Mouse (Mus musculus) embryonic facial prominence, embryonic 14.5 days (tissue): ENCODE measurements at regions not wholly inside any gene's neighbourhood (a gene's known extent, or its start where the extent isn't known, plus 50 kb on each side); places are given as distances from the start of the nearest gene placed in this dataset.
"Not testable (repeated sequence)": the region's sequence is repeated elsewhere in the genome, so short reads cannot be mapped to it uniquely, and the experiment has no call there.

Experiments used
- ATAC-seq: fragments of 200-750 bp; cut with Nextera tagmentation; 2 replicates; pipeline ENCODE4 v1.8.0; 2017; ENCODE audit warnings: low read depth, moderate number of reproducible peaks, moderate TSS enrichment
- DNase-seq: peaks from one replicate; pipeline ENCODE4 v3.0.0-alpha.2; 2015; ENCODE audit warnings: low spot score
- H3K27ac ChIP-seq: fragments of 300-500 bp; sonication (generic); replicated peaks from 2 replicates; pipeline ENCODE4 v1.5.1; 2014; ENCODE audit warnings: low read depth, mild to moderate bottlenecking, low read length, moderate library complexity
- H3K27me3 ChIP-seq: fragments of 300-500 bp; sonication (generic); replicated peaks from 2 replicates; pipeline ENCODE4 v1.6.1; 2014; ENCODE audit warnings: low read length; ENCODE audit not compliant: control insufficient read depth, insufficient read depth
- H3K36me3 ChIP-seq: fragments of 300-500 bp; sonication (generic); 2 replicates; pipeline ENCODE4 v1.6.1; 2014; ENCODE audit warnings: low read length, mixed read lengths; ENCODE audit not compliant: control insufficient read depth, insufficient read depth
- H3K4me1 ChIP-seq: fragments of 300-500 bp; sonication (generic); 2 replicates; pipeline ENCODE4 v1.6.1; 2014; ENCODE audit warnings: antibody characterized with exemption, low read length; ENCODE audit not compliant: control insufficient read depth, insufficient read depth
- H3K4me2 ChIP-seq: fragments of 300-500 bp; sonication (generic); 2 replicates; pipeline ENCODE4 v1.6.1; 2014; ENCODE audit warnings: low read depth, mild to moderate bottlenecking, low read length, moderate library complexity, mixed read lengths
- H3K4me3 ChIP-seq: fragments of 300-500 bp; sonication (generic); 2 replicates; pipeline ENCODE4 v1.5.1; 2014; ENCODE audit warnings: low read depth, mild to moderate bottlenecking, low read length
- H3K9ac ChIP-seq: fragments of 300-500 bp; sonication (generic); 2 replicates; pipeline ENCODE4 v1.6.1; 2014; ENCODE audit warnings: low read depth, mild to moderate bottlenecking, low read length, moderate library complexity, mixed read lengths
- H3K9me3 ChIP-seq: fragments of 300-500 bp; sonication (generic); 2 replicates; pipeline ENCODE4 v1.6.1; 2016; ENCODE audit warnings: low read length; ENCODE audit not compliant: control insufficient read depth
- WGBS: fragments of 180-500 bp; shearing (Covaris S2); extraction: QIAGEN DNeasy Blood & Tissue Kit; methylation state at CpG from one replicate; pipeline ENCODE4 v1.1.7; 2014; 5-methylcytosine and 5-hydroxymethylcytosine counted together

- Histone ChIP-seq H3K4me2 (no peak overlapping the region), H3K4me3 (no peak overlapping the region), H3K27ac (no peak overlapping the region), H3K36me3 (no peaks in the 10 kb centered on the region), H3K9ac (no peak overlapping the region), H3K27me3 (no peaks in the 10 kb centered on the region), H3K4me1 (no peaks in the 10 kb centered on the region), H3K9me3 (no peaks in the 10 kb centered on the region)
- ATAC-seq (0 out of 2 replicates have a peak, but pooled peaks have one; percentile 30), DNase-seq (no peak)
- 25% methylated on average over 3 of the region's 3 CpGs for WGBS
These were observed 233.2 kb upstream of the Anxa10 start for GRCm38 (mm10) chr8:62356185-62356584.

DNA sequence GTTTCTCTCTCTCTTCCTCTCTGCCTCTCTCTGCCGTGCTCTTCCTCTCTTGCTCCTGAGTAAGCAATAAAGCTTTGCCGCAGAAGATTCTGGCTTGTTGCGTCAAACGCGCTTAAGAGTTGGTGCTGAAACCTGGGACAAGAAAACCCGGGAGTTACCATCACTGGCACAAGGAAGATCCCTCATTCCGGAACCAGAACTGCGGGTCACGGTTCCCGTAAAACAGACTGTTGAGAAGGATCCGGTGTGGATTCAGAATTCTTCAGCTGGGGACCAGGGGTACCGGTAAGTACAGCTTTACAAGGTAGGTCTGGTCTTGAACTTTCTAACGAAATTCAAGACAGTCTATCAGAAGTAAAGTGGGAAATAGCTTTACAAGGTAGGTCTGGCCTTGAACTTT, 221.0 kb upstream of the Anxa10 start:
- 92% methylated on average over 13 of the region's 13 CpGs for WGBS

More for the DNA sequence above, 221.0 kb upstream of the Anxa10 start:
- not testable (repeated sequence) for H3K27me3 ChIP-seq, H3K4me1 ChIP-seq, H3K4me2 ChIP-seq, H3K9ac ChIP-seq, H3K4me3 ChIP-seq, H3K27ac ChIP-seq, ATAC-seq, H3K9me3 ChIP-seq, H3K36me3 ChIP-seq, DNase-seq
